Mouse (Mus musculus) forebrain, embryonic 16.5 days (tissue): ENCODE measurements around the gene Smurf1. TPM values are rescaled to one million over a fixed set of nuclear protein-coding genes. Genes with fewer than 3 reads are reported as not detected.

Experiments
- ATAC-seq: fragments of 200-750 bp; cut with Nextera tagmentation; 2 replicates; pipeline ENCODE4 v1.8.0; 2017; ENCODE audit warnings: mild to moderate bottlenecking, moderate library complexity
- H3K27ac ChIP-seq: fragments of 300-500 bp; sonication (generic); 2 replicates; pipeline ENCODE4 v1.5.1; 2014; ENCODE audit warnings: low read length, control low read depth
- H3K27me3 ChIP-seq: fragments of 300-500 bp; sonication (generic); replicated peaks from 2 replicates; pipeline ENCODE4 v1.6.1; 2014; ENCODE audit warnings: low read length; ENCODE audit not compliant: control insufficient read depth, insufficient read depth
- H3K36me3 ChIP-seq: fragments of 300-500 bp; sonication (generic); 2 replicates; pipeline ENCODE4 v1.6.1; 2014; ENCODE audit not compliant: control insufficient read depth, insufficient read depth
- H3K4me1 ChIP-seq: fragments of 300-500 bp; sonication (generic); replicated peaks from 2 replicates; pipeline ENCODE4 v1.6.1; 2014; ENCODE audit warnings: low read length; ENCODE audit not compliant: control insufficient read depth, insufficient read depth
- H3K4me2 ChIP-seq: fragments of 300-500 bp; sonication (generic); 2 replicates; pipeline ENCODE4 v1.6.1; 2014; ENCODE audit warnings: mild to moderate bottlenecking, low read length, control low read depth
- H3K4me3 ChIP-seq: fragments of 300-500 bp; sonication (generic); replicated peaks from 2 replicates; pipeline ENCODE4 v1.5.1; 2014; ENCODE audit warnings: mild to moderate bottlenecking, low read length, control low read depth
- H3K9ac ChIP-seq: fragments of 300-500 bp; sonication (generic); replicated peaks from 2 replicates; pipeline ENCODE4 v1.6.1; 2014; ENCODE audit warnings: low read depth, low read length, control low read depth
- H3K9me3 ChIP-seq: fragments of 300-500 bp; sonication (generic); 2 replicates; pipeline ENCODE4 v1.6.1; 2016; ENCODE audit warnings: low read length; ENCODE audit not compliant: control insufficient read depth
- WGBS: fragments of 180-500 bp; shearing (Covaris S2); extraction: QIAGEN DNeasy Blood & Tissue Kit; methylation state at CpG from one replicate; pipeline ENCODE4 v1.1.7; 2014; 5-methylcytosine and 5-hydroxymethylcytosine counted together
- polyA plus RNA-seq: library from polyadenylated mRNA; unstranded; fragments of >200 nt; fragmentation: Nextera tagmentation; extraction: Ambion mirVana; gene quantifications from 2 replicates; pipeline ENCODE4 v1.2.1, GENCODE M21; 2015

Gene Smurf1
- polyA plus RNA-seq, 1 experiment from 2014 or later = 28.2 TPM

- ATAC-seq = no peak
- Histone ChIP-seq H3K4me3 (no peak overlapping the region), H3K4me1 (no peaks in the 10 kb centered on the region), H3K9me3 (no peaks in the 10 kb centered on the region), H3K36me3 (peaks cover 62% of the 10 kb centered on the region), H3K4me2 (no peak overlapping the region), H3K27me3 (no peaks in the 10 kb centered on the region), H3K9ac (no peak overlapping the region), H3K27ac (no peak overlapping the region)
- WGBS = 90% methylated on average over 3 of the region's 3 CpGs
Measured at GRCm38 (mm10) chr5:144851820-144852219, 113.8 kb downstream of the Smurf1 start.

- no peak for ATAC-seq
- Histone ChIP-seq H3K4me2 (no peak overlapping the region), H3K4me3 (no peak overlapping the region), H3K9me3 (no peaks in the 10 kb centered on the region), H3K4me1 (no peaks in the 10 kb centered on the region), H3K36me3 (peaks cover 69% of the 10 kb centered on the region), H3K27ac (no peak overlapping the region), H3K9ac (no peak overlapping the region), H3K27me3 (no peaks in the 10 kb centered on the region)
- 93% methylated on average over 10 of the region's 10 CpGs for WGBS
Measured at GRCm38 (mm10) chr5:144849932-144850331, 115.7 kb downstream of the Smurf1 start.

DNA sequence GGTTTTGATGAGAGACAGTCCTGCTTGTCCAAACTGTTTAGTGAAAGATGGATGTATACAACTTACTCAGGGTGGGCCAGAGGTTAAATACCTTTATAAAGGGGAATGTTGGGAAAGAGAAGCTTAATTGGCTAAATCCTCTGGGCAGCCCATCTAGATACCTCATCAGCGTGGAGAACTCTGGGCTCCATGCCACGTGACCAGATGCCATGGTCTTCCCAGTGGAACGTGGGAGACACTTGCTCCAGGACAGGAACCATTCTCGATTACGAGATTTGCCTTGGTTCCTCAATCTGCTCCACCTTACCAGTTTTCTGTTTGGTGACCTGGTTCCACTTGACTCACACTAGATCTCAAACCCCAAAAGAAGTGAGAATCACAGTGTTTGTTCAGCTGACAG is 116.9 kb downstream of the Smurf1 start:
- Histone ChIP-seq H3K9me3 (no peaks in the 10 kb centered on the region), H3K9ac (no peak overlapping the region), H3K27me3 (no peaks in the 10 kb centered on the region), H3K4me3 (no peak overlapping the region), H3K27ac (no peak overlapping the region), H3K36me3 (peaks cover 73% of the 10 kb centered on the region), H3K4me1 (no peaks in the 10 kb centered on the region), H3K4me2 (no peak overlapping the region)
- 58% methylated on average over 5 of the region's 5 CpGs for WGBS
- no peak for ATAC-seq

DNA sequence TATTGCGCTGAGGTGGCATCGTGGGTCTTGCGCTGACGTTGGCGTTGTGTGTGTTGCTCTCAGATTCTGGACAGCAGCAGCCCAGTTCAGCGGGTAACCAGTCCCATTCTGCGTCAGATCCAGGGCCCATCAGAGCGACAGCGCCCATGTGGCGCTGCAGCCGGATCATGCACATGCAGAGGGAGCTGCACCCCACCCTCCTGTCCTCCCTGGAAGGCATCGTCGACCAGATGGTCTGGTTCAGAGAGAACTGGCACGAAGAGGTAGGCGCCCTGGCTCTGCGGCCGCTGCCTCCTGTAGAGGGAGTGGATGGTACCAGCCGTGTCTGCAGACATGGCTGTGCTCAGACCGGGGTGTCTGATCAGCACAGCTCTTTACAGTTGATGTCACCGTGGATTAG is 120.3 kb downstream of the Smurf1 start:
- ATAC-seq = no peak
- Histone ChIP-seq H3K4me1 (no peaks in the 10 kb centered on the region), H3K36me3 (peaks cover 64% of the 10 kb centered on the region), H3K9me3 (no peaks in the 10 kb centered on the region), H3K9ac (no peak overlapping the region), H3K27ac (no peak overlapping the region), H3K27me3 (no peaks in the 10 kb centered on the region), H3K4me3 (no peak overlapping the region), H3K4me2 (no peak overlapping the region)
- WGBS = 88% methylated on average over 20 of the region's 20 CpGs

DNA sequence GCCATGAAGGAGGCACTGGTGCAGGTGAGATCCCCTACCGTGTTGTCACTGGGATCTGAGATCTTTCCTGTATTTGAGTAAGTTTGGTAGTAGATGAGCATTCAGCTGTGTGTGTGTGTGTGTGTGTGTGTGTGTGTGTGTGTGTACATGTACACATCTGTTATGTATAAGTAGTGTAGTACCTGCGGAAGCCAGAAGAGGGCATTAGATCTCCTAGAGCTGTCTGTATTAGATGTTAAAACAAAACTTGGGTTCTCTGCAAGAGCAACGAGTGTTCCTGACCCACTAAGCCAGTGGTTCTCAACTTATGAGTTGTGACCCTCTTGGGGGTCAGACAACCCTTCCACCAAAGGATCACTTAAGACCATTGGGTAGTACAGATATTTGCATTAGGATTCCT is 129.5 kb downstream of the Smurf1 start:
- Histone ChIP-seq H3K27me3 (no peaks in the 10 kb centered on the region), H3K9ac (no peak overlapping the region), H3K4me2 (no peak overlapping the region), H3K27ac (no peak overlapping the region), H3K36me3 (peaks cover 62% of the 10 kb centered on the region), H3K9me3 (no peaks in the 10 kb centered on the region), H3K4me3 (no peak overlapping the region), H3K4me1 (no peaks in the 10 kb centered on the region)
- 89% methylated on average over 3 of the region's 3 CpGs for WGBS
- ATAC-seq = no peak

DNA sequence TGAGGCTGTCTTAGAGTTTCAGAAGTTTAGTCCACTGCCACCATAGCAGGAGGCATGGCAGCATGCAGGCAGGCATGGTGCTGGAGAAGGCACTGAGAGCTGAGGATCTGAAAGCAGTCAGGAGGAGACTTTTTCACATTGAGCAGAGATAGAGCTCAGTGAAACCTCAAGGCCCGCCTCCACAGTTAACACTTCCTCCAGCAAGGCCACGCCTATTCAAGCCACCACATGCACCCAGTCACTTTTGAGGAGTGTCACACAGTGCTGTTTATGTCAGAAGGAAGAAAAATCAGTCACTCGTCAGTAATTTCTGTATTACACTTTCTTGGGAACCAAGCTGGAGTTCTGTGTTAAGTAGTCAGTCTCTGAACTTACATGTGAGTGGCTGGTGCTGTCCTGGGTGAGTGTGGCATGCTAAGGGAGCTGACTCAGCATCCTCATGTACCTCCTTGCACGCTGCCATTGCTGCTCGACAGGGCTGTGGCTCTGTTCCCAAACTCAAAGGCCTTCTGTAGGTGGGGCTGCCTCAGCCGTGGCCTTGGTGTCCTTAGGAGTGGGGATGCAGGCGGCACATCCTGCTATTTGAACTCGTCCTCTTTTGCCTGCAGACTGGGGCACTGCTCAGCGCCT is 133.7 kb downstream of the Smurf1 start:
- H3K4me3 ChIP-seq = no peak overlapping the region
- no peaks in the 10 kb centered on the region for H3K4me1 ChIP-seq
- H3K27ac ChIP-seq = no peak overlapping the region
- peaks cover 80% of the 10 kb centered on the region for H3K36me3 ChIP-seq
- H3K27me3 ChIP-seq = no peaks in the 10 kb centered on the region
- WGBS = 91% methylated on average over 9 of the region's 9 CpGs
- no peak overlapping the region for H3K9ac ChIP-seq
- no peak overlapping the region for H3K4me2 ChIP-seq
- ATAC-seq = no peak
- H3K9me3 ChIP-seq = no peaks in the 10 kb centered on the region

DNA sequence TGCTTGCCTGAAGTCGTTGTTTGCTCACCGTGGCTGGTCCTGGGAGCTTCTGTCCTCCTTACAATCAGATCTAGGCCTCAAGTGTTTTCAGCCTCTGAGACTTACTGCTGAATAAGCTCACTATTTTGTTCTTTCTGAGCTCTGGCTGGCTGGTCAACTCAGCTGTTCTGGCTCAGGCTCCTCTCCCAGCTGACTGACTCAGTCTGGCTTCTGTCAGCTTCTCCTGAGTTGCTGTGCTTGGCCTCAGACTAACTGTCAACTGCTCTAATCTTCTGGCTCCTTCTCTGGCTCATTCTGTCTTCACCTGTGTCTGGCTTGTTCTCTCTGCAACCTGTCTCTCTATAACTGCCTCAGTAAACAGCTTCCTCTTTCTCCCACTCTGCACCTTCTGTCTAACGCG is 136.0 kb downstream of the Smurf1 start:
- Histone ChIP-seq H3K27me3 (no peaks in the 10 kb centered on the region), H3K4me3 (no peak overlapping the region), H3K9ac (no peak overlapping the region), H3K27ac (no peak overlapping the region), H3K4me1 (no peaks in the 10 kb centered on the region), H3K4me2 (no peak overlapping the region), H3K36me3 (peaks cover 82% of the 10 kb centered on the region), H3K9me3 (no peaks in the 10 kb centered on the region)
- 98% methylated on average over 4 of the region's 4 CpGs for WGBS
- ATAC-seq = no peak

DNA sequence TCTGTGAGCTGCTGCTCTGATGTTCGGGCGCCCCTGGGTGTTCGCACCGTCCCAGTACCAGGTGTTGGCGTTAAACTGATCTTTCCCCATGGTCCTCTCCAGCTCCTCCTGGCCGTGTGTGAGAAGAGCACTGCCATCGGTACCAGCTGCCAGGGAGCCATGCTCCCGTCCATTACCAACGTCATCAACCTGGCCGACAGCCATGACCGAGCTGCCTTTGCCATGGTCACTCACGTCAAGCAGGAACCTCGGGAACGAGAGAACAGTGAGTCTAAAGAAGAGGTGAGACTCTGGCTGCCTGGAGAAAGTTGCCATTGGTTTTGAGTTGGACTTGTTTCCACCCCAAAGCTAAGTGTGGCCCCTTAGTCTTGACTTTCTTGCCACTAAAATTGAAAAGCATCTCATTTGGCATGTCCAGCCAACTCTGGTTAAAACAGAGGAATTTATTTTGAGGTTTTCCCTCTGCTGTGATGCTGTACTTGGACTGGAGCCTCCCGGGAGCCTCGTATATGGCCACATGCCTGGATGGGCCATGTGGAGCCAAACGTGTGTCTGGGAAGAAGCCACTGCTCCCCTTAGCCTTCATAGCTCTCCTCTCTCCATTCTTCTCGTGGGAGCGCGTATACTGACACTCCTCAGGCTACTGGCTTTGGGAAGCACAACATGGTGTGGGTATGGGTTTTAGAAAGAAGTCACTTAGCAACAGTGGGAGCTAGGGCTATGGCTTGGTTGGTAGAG is 137.1 kb downstream of the Smurf1 start:
- peaks cover 78% of the 10 kb centered on the region for H3K36me3 ChIP-seq
- no peak overlapping the region for H3K4me3 ChIP-seq
- no peak overlapping the region for H3K27ac ChIP-seq
- WGBS = 93% methylated on average over 20 of the region's 20 CpGs
- no peaks in the 10 kb centered on the region for H3K4me1 ChIP-seq
- no peak overlapping the region for H3K9ac ChIP-seq
- no peak for ATAC-seq
- no peaks in the 10 kb centered on the region for H3K27me3 ChIP-seq
- H3K4me2 ChIP-seq = no peak overlapping the region
- no peaks in the 10 kb centered on the region for H3K9me3 ChIP-seq
